Mouse (Mus musculus) intestine, embryonic 14.5 days (tissue): Measurements from ENCODE around the gene Mfsd11. TPM values are rescaled to one million over a fixed set of nuclear protein-coding genes. Genes with fewer than 3 reads are reported as not detected.

Source experiments
- ATAC-seq: fragments of 200-750 bp; cut with Nextera tagmentation; replicated peaks from 2 replicates; pipeline ENCODE4 v1.8.0; 2017; ENCODE audit warnings: low read depth, moderate number of reproducible peaks, moderate TSS enrichment, moderate library complexity; ENCODE audit not compliant: low FRiP score, low TSS enrichment
- DNase-seq: peaks from one replicate; pipeline ENCODE4 v3.0.0-alpha.2; 2018; ENCODE audit warnings: low spot score
- H3K27ac ChIP-seq: fragments of 300-500 bp; sonication (generic); 2 replicates; pipeline ENCODE4 v1.5.1; 2014; ENCODE audit warnings: low read depth, mild to moderate bottlenecking, control low read depth
- H3K27me3 ChIP-seq: fragments of 300-500 bp; sonication (generic); replicated peaks from 2 replicates; pipeline ENCODE4 v1.6.1; 2014; ENCODE audit warnings: low read length, control low read depth; ENCODE audit not compliant: control insufficient read depth, insufficient read depth
- H3K36me3 ChIP-seq: fragments of 300-500 bp; sonication (generic); 2 replicates; pipeline ENCODE4 v1.6.1; 2014; ENCODE audit warnings: low read length, control low read depth; ENCODE audit not compliant: control insufficient read depth, insufficient read depth
- H3K4me1 ChIP-seq: fragments of 300-500 bp; sonication (generic); replicated peaks from 2 replicates; pipeline ENCODE4 v1.6.1; 2014; ENCODE audit warnings: low read length, control low read depth, mixed read lengths; ENCODE audit not compliant: control insufficient read depth, insufficient read depth
- H3K4me2 ChIP-seq: fragments of 300-500 bp; sonication (generic); 2 replicates; pipeline ENCODE4 v1.6.1; 2014; ENCODE audit warnings: low read length
- H3K4me3 ChIP-seq: fragments of 300-500 bp; sonication (generic); 2 replicates; pipeline ENCODE4 v1.5.1; 2014; ENCODE audit warnings: low read depth, low read length, control low read depth, mixed read lengths
- H3K9ac ChIP-seq: fragments of 300-500 bp; sonication (generic); 2 replicates; pipeline ENCODE4 v1.6.1; 2014; ENCODE audit warnings: mild to moderate bottlenecking, low read length
- H3K9me3 ChIP-seq: fragments of 300-500 bp; sonication (generic); 2 replicates; pipeline ENCODE4 v1.6.1; 2016; ENCODE audit warnings: low read length, control low read depth; ENCODE audit not compliant: control insufficient read depth
- WGBS: fragments of 180-500 bp; shearing (Covaris S2); extraction: QIAGEN DNeasy Blood & Tissue Kit; methylation state at CpG from one replicate; pipeline ENCODE4 v1.1.7; 2014; 5-methylcytosine and 5-hydroxymethylcytosine counted together
- polyA plus RNA-seq: library from polyadenylated mRNA; unstranded; fragments of >200 nt; fragmentation: Nextera tagmentation; extraction: Ambion mirVana; gene quantifications from 2 replicates; pipeline ENCODE4 v1.2.1, GENCODE M21; 2014

The Mfsd11 gene
- polyA plus RNA-seq, 1 experiment from 2014 or later, result 29.1 TPM

GRCm38 (mm10) chr11:116880839-116881238, 28.6 kb downstream of the Mfsd11 start:
- Histone ChIP-seq H3K4me1 (peaks cover 4% of the 10 kb centered on the region; the same call in 1 of the 2 replicates), H3K4me2 (no peak overlapping the region), H3K27me3 (no peaks in the 10 kb centered on the region), H3K4me3 (no peak overlapping the region), H3K9ac (no peak overlapping the region), H3K9me3 (no peaks in the 10 kb centered on the region), H3K36me3 (0 out of 2 replicates have a peak, but pooled peaks cover under 1% of the 10 kb centered on the region), H3K27ac (no peak overlapping the region)
- ATAC-seq, result no peak
- 59% methylated on average over 7 of the region's 7 CpGs for WGBS
- DNase-seq, result no peak

- DNase-seq (no peak), ATAC-seq (no peak)
- WGBS, result 59% methylated on average over 5 of the region's 5 CpGs
- Histone ChIP-seq H3K36me3 (no peaks in the 10 kb centered on the region), H3K4me3 (no peak overlapping the region), H3K27me3 (no peaks in the 10 kb centered on the region), H3K4me2 (no peak overlapping the region), H3K27ac (no peak overlapping the region), H3K9me3 (no peaks in the 10 kb centered on the region), H3K9ac (no peak overlapping the region), H3K4me1 (peaks cover 4% of the 10 kb centered on the region; the same call in 1 of the 2 replicates)
Measured at GRCm38 (mm10) chr11:116881440-116881839, 29.2 kb downstream of the Mfsd11 start.

- H3K27ac ChIP-seq, result no peak overlapping the region
- DNase-seq (no peak), ATAC-seq (no peak)
- H3K9ac ChIP-seq, result no peak overlapping the region
- no peaks in the 10 kb centered on the region for H3K27me3 ChIP-seq
- H3K4me3 ChIP-seq, result no peak overlapping the region
- H3K4me1 ChIP-seq, result peaks cover 4% of the 10 kb centered on the region; the same call in 1 of the 2 replicates
- WGBS, result 74% methylated on average over 10 of the region's 10 CpGs
- no peaks in the 10 kb centered on the region for H3K9me3 ChIP-seq
- no peaks in the 10 kb centered on the region for H3K36me3 ChIP-seq
- H3K4me2 ChIP-seq, result no peak overlapping the region
Measured at GRCm38 (mm10) chr11:116882446-116882845, 30.2 kb downstream of the Mfsd11 start.

- Histone ChIP-seq H3K4me2 (no peak overlapping the region), H3K4me1 (peaks cover 4% of the 10 kb centered on the region; the same call in 1 of the 2 replicates), H3K9me3 (no peaks in the 10 kb centered on the region), H3K36me3 (no peaks in the 10 kb centered on the region), H3K27me3 (no peaks in the 10 kb centered on the region), H3K9ac (no peak overlapping the region), H3K27ac (no peak overlapping the region), H3K4me3 (no peak overlapping the region)
- WGBS, result 86% methylated on average over 6 of the region's 6 CpGs
- ATAC-seq (no peak), DNase-seq (no peak)
Measured at GRCm38 (mm10) chr11:116884061-116884460, 31.8 kb downstream of the Mfsd11 start.

GRCm38 (mm10) chr11:116885275-116886151, 33.3 kb downstream of the Mfsd11 start:
- Histone ChIP-seq H3K4me1 (peaks cover 4% of the 10 kb centered on the region; the same call in 1 of the 2 replicates), H3K9ac (peak overlapping the region; percentile 7; the same call in 1 of the 2 replicates), H3K4me3 (peak overlapping the region; percentile 21), H3K27ac (no peak overlapping the region), H3K27me3 (0 out of 2 replicates have a peak, but pooled peaks cover 1% of the 10 kb centered on the region), H3K36me3 (no peaks in the 10 kb centered on the region), H3K4me2 (peak overlapping the region; percentile 53), H3K9me3 (no peaks in the 10 kb centered on the region)
- ATAC-seq, result peak; percentile 43; the same call in 1 of the 2 replicates
- DNase-seq, result peak; percentile 93
- WGBS, result 4% methylated on average over 28 of the region's 28 CpGs

- ATAC-seq, result no peak
- WGBS, result 52% methylated on average over 5 of the region's 5 CpGs
- no peaks in the 10 kb centered on the region for H3K9me3 ChIP-seq
Measured at GRCm38 (mm10) chr11:116887136-116887535, 34.9 kb downstream of the Mfsd11 start.

GRCm38 (mm10) chr11:116893532-116894442, 41.5 kb downstream of the Mfsd11 start:
- Histone ChIP-seq H3K27me3 (0 out of 2 replicates have a peak, but pooled peaks cover 3% of the 10 kb centered on the region), H3K27ac (no peak overlapping the region), H3K9ac (no peak overlapping the region), H3K36me3 (no peaks in the 10 kb centered on the region), H3K4me1 (no peaks in the 10 kb centered on the region), H3K9me3 (no peaks in the 10 kb centered on the region), H3K4me2 (no peak overlapping the region), H3K4me3 (no peak overlapping the region)
- ATAC-seq (no peak), DNase-seq (no peak)
- WGBS, result 46% methylated on average over 19 of the region's 19 CpGs

More at GRCm38 (mm10) chr11:116887136-116887535, 34.9 kb downstream of the Mfsd11 start:
- DNase-seq, result no peak
- no peak overlapping the region for H3K9ac ChIP-seq
- H3K27me3 ChIP-seq, result 0 out of 2 replicates have a peak, but pooled peaks cover 3% of the 10 kb centered on the region
- no peak overlapping the region for H3K4me2 ChIP-seq
- H3K4me3 ChIP-seq, result no peak overlapping the region
- no peak overlapping the region for H3K27ac ChIP-seq
- peaks cover 4% of the 10 kb centered on the region; the same call in 1 of the 2 replicates for H3K4me1 ChIP-seq
- H3K36me3 ChIP-seq, result no peaks in the 10 kb centered on the region

GRCm38 (mm10) chr11:116895402-116895801, 43.2 kb downstream of the Mfsd11 start:
- no peaks in the 10 kb centered on the region for H3K9me3 ChIP-seq
- WGBS, result 81% methylated on average over 3 of the region's 3 CpGs

More at GRCm38 (mm10) chr11:116895402-116895801, 43.2 kb downstream of the Mfsd11 start:
- Histone ChIP-seq H3K9ac (no peak overlapping the region), H3K27me3 (0 out of 2 replicates have a peak, but pooled peaks cover 2% of the 10 kb centered on the region), H3K27ac (no peak overlapping the region), H3K36me3 (no peaks in the 10 kb centered on the region), H3K4me1 (no peaks in the 10 kb centered on the region), H3K4me3 (no peak overlapping the region), H3K4me2 (no peak overlapping the region)
- ATAC-seq (no peak), DNase-seq (no peak)
